24 mouse cellular contexts compared by ENCODE assay signal in genomic region chr2:32528326-32528725, GRCm38 (mm10). TPM values are rescaled to one million over a fixed set of nuclear protein-coding genes. Genes with fewer than 3 reads are reported as not detected.
DNase-seq lines count a peak whose midpoint lies in the region; ATAC-seq and TF ChIP-seq lines count a peak whose summit lies in the region.
"Had no signal": no experiment of that assay in that cellular context is flagged by ENCODE, and none has a peak within 500 bp of the region (broad histone marks: within the 10 kb centered on the region; RNA-seq: fewer than 3 reads in every experiment).

No protein-coding gene starts in this region.

- H3K9me3 ChIP-seq in liver, embryonic 11.5 days (ENCODE audit: control insufficient read depth, low read length) = no peaks in the 10 kb centered on the region
- no peaks in the 10 kb centered on the region for H3K9me3 ChIP-seq in midbrain, embryonic 11.5 days (ENCODE audit: control insufficient read depth, low read length)
- H3K9me3 ChIP-seq in midbrain, embryonic 10.5 days (replicated peaks) = no peaks in the 10 kb centered on the region
- H3K9me3 ChIP-seq: embryonic facial prominence, embryonic 13.5 days; embryonic facial prominence, embryonic 15.5 days; forebrain, embryonic 10.5 days; forebrain, embryonic 12.5 days had no signal

- DNase-seq in adrenal gland, adult 2 months = peak; percentile 38
- no peak for DNase-seq in adrenal gland, postnatal 14 days
- DNase-seq in liver, adult 2 months (ENCODE audit: extremely low read depth, low read depth, low spot score) = no peak
- DNase-seq in liver, embryonic 11.5 days (ENCODE audit: low spot score) = no peak
- peak; percentile 60 for DNase-seq in midbrain, embryonic 11.5 days (ENCODE audit: low spot score, missing footprints)
- no peak for DNase-seq in midbrain, embryonic 10.5 days (ENCODE audit: low spot score)
- DNase-seq: cerebellum, adult 11 months; cerebellum, adult 18-20 months; cerebellum, adult 8-10 months; cerebellum, adult 9-11 months; cerebellum, postnatal 14 days; cerebellum, postnatal 36 days; embryo, embryonic 11 days had no signal

- WGBS in liver, adult 2 months = 83% methylated on average over 1 of the region's 1 CpGs
- 84% methylated on average over 1 of the region's 1 CpGs for WGBS in liver, embryonic 11.5 days
- WGBS in midbrain, embryonic 11.5 days = 76% methylated on average over 1 of the region's 1 CpGs
- WGBS in midbrain, embryonic 10.5 days = 87% methylated on average over 1 of the region's 1 CpGs

- H3K9ac ChIP-seq in liver, adult 2 months (ENCODE audit: low read depth, low read length) = no peak overlapping the region
- no peak overlapping the region for H3K9ac ChIP-seq in liver, embryonic 11.5 days (ENCODE audit: low read depth, low read length)
- H3K9ac ChIP-seq in midbrain, embryonic 11.5 days (ENCODE audit: low read length) = no peak overlapping the region
- H3K9ac ChIP-seq: embryonic facial prominence, embryonic 15.5 days; forebrain, embryonic 12.5 days had no signal

- H3K4me3 ChIP-seq in liver, adult 2 months (ENCODE audit: insufficient read depth, low read depth, low read length) = no peak overlapping the region
- no peak overlapping the region for H3K4me3 ChIP-seq in liver, embryonic 11.5 days (ENCODE audit: low read depth, low read length)
- no peak overlapping the region for H3K4me3 ChIP-seq in midbrain, embryonic 11.5 days (ENCODE audit: low read depth, low read length)
- no peak overlapping the region for H3K4me3 ChIP-seq in midbrain, embryonic 10.5 days
- H3K4me3 ChIP-seq: embryonic facial prominence, embryonic 13.5 days; embryonic facial prominence, embryonic 15.5 days; erythroblast, embryonic 14.5 days; forebrain, embryonic 10.5 days; forebrain, embryonic 12.5 days had no signal

- H3K4me1 ChIP-seq in liver, adult 2 months (ENCODE audit: control insufficient read depth, insufficient read depth, low read length) = peaks cover 22% of the 10 kb centered on the region
- H3K4me1 ChIP-seq in liver, embryonic 11.5 days (replicated peaks; ENCODE audit: control insufficient read depth, insufficient read depth, low read length) = no peaks in the 10 kb centered on the region
- H3K4me1 ChIP-seq in midbrain, embryonic 11.5 days (ENCODE audit: control insufficient read depth, insufficient read depth, low read length) = no peaks in the 10 kb centered on the region
- peaks cover 13% of the 10 kb centered on the region for H3K4me1 ChIP-seq in midbrain, embryonic 10.5 days
- H3K4me1 ChIP-seq: forebrain, embryonic 12.5 days had no signal

- TF ChIP-seq CTCF in liver, adult 2 months (IDR thresholded peaks at IDR 0.05; ENCODE audit: low read depth, low read length) = no peak

- ATAC-seq in liver, embryonic 11.5 days (replicated peaks; ENCODE audit: low FRiP score) = no peak
- no peak for ATAC-seq in midbrain, embryonic 11.5 days (ENCODE audit: low FRiP score)
- ATAC-seq: forebrain, embryonic 14.5 days; forebrain, embryonic 16.5 days had no signal

- no peaks in the 10 kb centered on the region for H3K36me3 ChIP-seq in liver, adult 2 months (ENCODE audit: control insufficient read depth, insufficient read depth, low read length)
- no peaks in the 10 kb centered on the region for H3K36me3 ChIP-seq in liver, embryonic 11.5 days (ENCODE audit: control insufficient read depth, insufficient read depth, low read length)
- H3K36me3 ChIP-seq in midbrain, embryonic 11.5 days (ENCODE audit: control insufficient read depth, insufficient read depth, low read length) = no peaks in the 10 kb centered on the region
- no peaks in the 10 kb centered on the region for H3K36me3 ChIP-seq in midbrain, embryonic 10.5 days
- H3K36me3 ChIP-seq: embryonic facial prominence, embryonic 13.5 days; embryonic facial prominence, embryonic 15.5 days; forebrain, embryonic 10.5 days; forebrain, embryonic 12.5 days had no signal

- no peak overlapping the region for H3K4me2 ChIP-seq in liver, embryonic 11.5 days
- no peak overlapping the region for H3K4me2 ChIP-seq in midbrain, embryonic 11.5 days
- H3K4me2 ChIP-seq: embryonic facial prominence, embryonic 13.5 days; embryonic facial prominence, embryonic 15.5 days; forebrain, embryonic 12.5 days had no signal

- H3K27me3 ChIP-seq in liver, adult 2 months (ENCODE audit: control insufficient read depth, insufficient read depth, low read length) = no peaks in the 10 kb centered on the region
- no peaks in the 10 kb centered on the region for H3K27me3 ChIP-seq in liver, embryonic 11.5 days (replicated peaks; ENCODE audit: control insufficient read depth, insufficient read depth, low read length)
- H3K27me3 ChIP-seq in midbrain, embryonic 11.5 days (ENCODE audit: control insufficient read depth, insufficient read depth, low read length) = no peaks in the 10 kb centered on the region
- H3K27me3 ChIP-seq in midbrain, embryonic 10.5 days (ENCODE audit: low read depth, poor library complexity, severe bottlenecking) = no peaks in the 10 kb centered on the region
- H3K27me3 ChIP-seq: embryonic facial prominence, embryonic 13.5 days; embryonic facial prominence, embryonic 15.5 days; forebrain, embryonic 12.5 days had no signal

- peak overlapping the region; percentile 62; the same call in 1 of the 2 replicates for H3K27ac ChIP-seq in liver, adult 2 months (replicated peaks; ENCODE audit: insufficient read depth, low read depth, low read length)
- H3K27ac ChIP-seq in liver, embryonic 11.5 days (ENCODE audit: low read depth, low read length) = no peak overlapping the region
- H3K27ac ChIP-seq in midbrain, embryonic 11.5 days (ENCODE audit: low read depth, low read length) = no peak overlapping the region
- no peak overlapping the region for H3K27ac ChIP-seq in midbrain, embryonic 10.5 days (replicated peaks)
- H3K27ac ChIP-seq: embryonic facial prominence, embryonic 13.5 days; embryonic facial prominence, embryonic 15.5 days; forebrain, embryonic 10.5 days; forebrain, embryonic 12.5 days had no signal

- TF ChIP-seq POLR2A in liver, adult 2 months (IDR thresholded peaks at IDR 0.05; ENCODE audit: extremely low read depth, insufficient read depth, low read length) = no peak

- H3K79me2 ChIP-seq in liver, adult 2 months (ENCODE audit: control insufficient read depth, insufficient read depth, low read length) = no peaks in the 10 kb centered on the region

RNA-seq across cellular contexts. Expression of gene Fam102a, which starts 6.8 kb away (rescaled TPM):
- total RNA-seq in adrenal gland, adult 2 months (2021) = 10 to 100 TPM; 37.1 to 40.8 TPM
- 40.2 and 43.1 TPM in 2 replicates for polyA plus RNA-seq in adrenal gland, adult 2 months (2012; rRNA removed)
- 25.6 and 28.7 TPM in 2 replicates for total RNA-seq in adrenal gland, postnatal 14 days (2021)
- 7.0 and 7.2 TPM in 2 replicates for total RNA-seq in liver, adult 2 months (2014; rRNA removed)
- 10.5 and 11.0 TPM in 2 replicates for polyA plus RNA-seq in liver, adult 2 months (2012; rRNA removed)
- polyA plus RNA-seq in liver, embryonic 11.5 days (2014; fragmentation: Nextera tagmentation; extraction: Ambion mirVana) = 4.1 and 6.5 TPM in 2 replicates
- polyA plus RNA-seq in midbrain, embryonic 11.5 days (2014; fragmentation: Nextera tagmentation; extraction: Ambion mirVana) = 6.3 and 6.8 TPM in 2 replicates
- 6.8 and 7.9 TPM in 2 replicates for polyA plus RNA-seq in midbrain, embryonic 10.5 days (2016; fragmentation: Nextera tagmentation; extraction: Ambion mirVana)

RNA-seq across cellular contexts. Expression of gene Dpm2, which starts 42.3 kb away (rescaled TPM):
- 10 to 100 TPM; 52.7 to 67.4 TPM for total RNA-seq in adrenal gland, adult 2 months (2021)
- 160 and 165 TPM in 2 replicates for polyA plus RNA-seq in adrenal gland, adult 2 months (2012; rRNA removed)
- total RNA-seq in adrenal gland, postnatal 14 days (2021) = 47.8 and 61.8 TPM in 2 replicates
- 6.5 and 8.4 TPM in 2 replicates for total RNA-seq in liver, adult 2 months (2014; rRNA removed)
- 73.7 and 104 TPM in 2 replicates for polyA plus RNA-seq in liver, adult 2 months (2012; rRNA removed)
- polyA plus RNA-seq in liver, embryonic 11.5 days (2014; fragmentation: Nextera tagmentation; extraction: Ambion mirVana) = 100 and 109 TPM in 2 replicates
- 103 and 110 TPM in 2 replicates for polyA plus RNA-seq in midbrain, embryonic 11.5 days (2014; fragmentation: Nextera tagmentation; extraction: Ambion mirVana)
- 113 and 116 TPM in 2 replicates for polyA plus RNA-seq in midbrain, embryonic 10.5 days (2016; fragmentation: Nextera tagmentation; extraction: Ambion mirVana)

RNA-seq across cellular contexts. Expression of gene Pip5kl1, which starts 46.3 kb away (rescaled TPM):
- under 1 TPM in 1 of 2 experiments, not detected in 1; 0.29 TPM for total RNA-seq in adrenal gland, adult 2 months (2021)
- 0.10 TPM in 1 of 2 replicates, not detected in the other for polyA plus RNA-seq in adrenal gland, adult 2 months (2012; rRNA removed)
- 0.23 TPM in 1 of 2 replicates, not detected in the other for total RNA-seq in adrenal gland, postnatal 14 days (2021)
- not detected in 2 replicates for total RNA-seq in liver, adult 2 months (2014; rRNA removed)
- polyA plus RNA-seq in liver, adult 2 months (2012; rRNA removed) = not detected in 2 replicates
- 0.48 TPM in 1 of 2 replicates, not detected in the other for polyA plus RNA-seq in liver, embryonic 11.5 days (2014; fragmentation: Nextera tagmentation; extraction: Ambion mirVana)
- 2.0 and 2.1 TPM in 2 replicates for polyA plus RNA-seq in midbrain, embryonic 11.5 days (2014; fragmentation: Nextera tagmentation; extraction: Ambion mirVana)
- polyA plus RNA-seq in midbrain, embryonic 10.5 days (2016; fragmentation: Nextera tagmentation; extraction: Ambion mirVana) = 1.9 and 2.8 TPM in 2 replicates
- total RNA-seq: adrenal gland, postnatal 25 days; common myeloid progenitor, adult 5-6 weeks had no signal
- polyA plus RNA-seq: erythroblast, embryonic 14.5 days had no signal

RNA-seq across cellular contexts. Expression of gene 9430097D07Rik, which starts 47.2 kb away (rescaled TPM):
- not detected for total RNA-seq in adrenal gland, adult 2 months (2021)
- polyA plus RNA-seq in adrenal gland, adult 2 months (2012; rRNA removed) = not detected in 2 replicates
- total RNA-seq in adrenal gland, postnatal 14 days (2021) = not detected in 2 replicates
- total RNA-seq in liver, adult 2 months (2014; rRNA removed) = not detected in 2 replicates
- polyA plus RNA-seq in liver, adult 2 months (2012; rRNA removed) = not detected in 2 replicates
- not detected in 2 replicates for polyA plus RNA-seq in liver, embryonic 11.5 days (2014; fragmentation: Nextera tagmentation; extraction: Ambion mirVana)
- 0.25 and 0.49 TPM in 2 replicates for polyA plus RNA-seq in midbrain, embryonic 11.5 days (2014; fragmentation: Nextera tagmentation; extraction: Ambion mirVana)
- 0.17 and 0.22 TPM in 2 replicates for polyA plus RNA-seq in midbrain, embryonic 10.5 days (2016; fragmentation: Nextera tagmentation; extraction: Ambion mirVana)
- total RNA-seq: adrenal gland, adult 8-10 months; adrenal gland, postnatal 25 days; adrenal gland, postnatal 4 days; common myeloid progenitor, adult 5-6 weeks had no signal
- polyA plus RNA-seq: embryonic facial prominence, embryonic 13.5 days; erythroblast, embryonic 14.5 days had no signal

RNA-seq across cellular contexts. Expression of gene St6galnac4, which starts 58.6 kb away (rescaled TPM):
- total RNA-seq in adrenal gland, adult 2 months (2021) = 10 to 100 TPM in 1 of 2 experiments, 1 to 10 TPM in 1; 5.6 to 14.5 TPM
- 15.4 and 18.5 TPM in 2 replicates for polyA plus RNA-seq in adrenal gland, adult 2 months (2012; rRNA removed)
- total RNA-seq in adrenal gland, postnatal 14 days (2021) = 12.0 and 13.5 TPM in 2 replicates
- total RNA-seq in liver, adult 2 months (2014; rRNA removed) = 0.74 and 1.2 TPM in 2 replicates
- polyA plus RNA-seq in liver, adult 2 months (2012; rRNA removed) = 2.2 and 2.5 TPM in 2 replicates
- polyA plus RNA-seq in liver, embryonic 11.5 days (2014; fragmentation: Nextera tagmentation; extraction: Ambion mirVana) = 26.0 and 28.8 TPM in 2 replicates
- 13.2 and 13.6 TPM in 2 replicates for polyA plus RNA-seq in midbrain, embryonic 11.5 days (2014; fragmentation: Nextera tagmentation; extraction: Ambion mirVana)
- 15.9 and 17.1 TPM in 2 replicates for polyA plus RNA-seq in midbrain, embryonic 10.5 days (2016; fragmentation: Nextera tagmentation; extraction: Ambion mirVana)

Comparison
In these comparisons a context has a peak if more than half of its experiments do, and no peak if none do; other contexts are left out.
1. DNase-seq: peak in adrenal gland, adult 2 months (single experiment) and midbrain, embryonic 11.5 days (single experiment); none in adrenal gland, postnatal 14 days (single experiment), liver, adult 2 months (single experiment), liver, embryonic 11.5 days (single experiment) and midbrain, embryonic 10.5 days (single experiment).